Mouse (Mus musculus): Measurements from ENCODE around the gene Brd2. TPM values are rescaled to one million over a fixed set of nuclear protein-coding genes. Genes with fewer than 3 reads are reported as not detected.
A peak's percentile ranks its signal among the peaks of the same experiment; 100 is the strongest.

Brd2 gene
- total RNA-seq, 2 experiments from 2014 or later = 177 to 179 TPM

GRCm38 (mm10) chr17:34117421-34118112 is 4.9 kb downstream of the Brd2 start:
- DNase-seq (ENCODE audit: low spot score in 2 of 2) = no peak

DNA sequence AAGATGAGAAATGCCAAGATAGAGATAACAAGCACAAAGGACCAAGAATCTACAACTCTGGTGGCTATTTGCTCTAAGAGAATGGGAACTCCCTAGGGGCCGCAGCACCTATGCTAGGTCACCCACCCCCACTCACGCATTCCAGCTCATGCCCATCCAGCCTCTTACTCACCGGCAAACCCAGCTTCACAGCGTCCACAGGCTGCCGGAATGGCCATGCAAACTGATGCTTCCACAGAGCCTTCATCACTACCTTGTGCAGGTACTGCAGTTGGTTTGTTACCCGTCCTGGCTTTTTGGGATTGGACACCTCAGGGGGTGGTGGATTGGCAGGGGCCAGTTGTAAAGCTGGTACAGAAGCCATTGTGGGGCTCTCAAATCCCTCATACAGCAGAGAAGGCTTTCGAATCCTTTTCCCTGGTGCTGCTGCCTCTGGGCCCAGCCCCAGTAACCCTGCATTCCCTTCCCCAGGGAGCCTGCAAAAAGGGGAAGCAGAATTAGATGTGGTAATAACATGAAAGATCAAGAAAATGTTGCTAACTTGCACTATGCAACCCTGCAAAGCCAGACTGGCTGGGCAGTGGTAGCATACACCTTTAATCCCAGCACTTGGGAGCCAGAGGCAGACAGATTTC is 5.6 kb downstream of the Brd2 start:
- DNase-seq (ENCODE audit: low spot score in 2 of 2) = no peak

GRCm38 (mm10) chr17:34114114-34114513 is 8.3 kb downstream of the Brd2 start:
- DNase-seq (ENCODE audit: low spot score in 2 of 2) = no peak

GRCm38 (mm10) chr17:34110309-34110708 is 12.1 kb downstream of the Brd2 start:
- no peak for DNase-seq (ENCODE audit: low spot score in 2 of 2)

- no peak for DNase-seq (ENCODE audit: low spot score in 2 of 2)
Measured at GRCm38 (mm10) chr17:34109806-34110195, 12.6 kb downstream of the Brd2 start.

DNA sequence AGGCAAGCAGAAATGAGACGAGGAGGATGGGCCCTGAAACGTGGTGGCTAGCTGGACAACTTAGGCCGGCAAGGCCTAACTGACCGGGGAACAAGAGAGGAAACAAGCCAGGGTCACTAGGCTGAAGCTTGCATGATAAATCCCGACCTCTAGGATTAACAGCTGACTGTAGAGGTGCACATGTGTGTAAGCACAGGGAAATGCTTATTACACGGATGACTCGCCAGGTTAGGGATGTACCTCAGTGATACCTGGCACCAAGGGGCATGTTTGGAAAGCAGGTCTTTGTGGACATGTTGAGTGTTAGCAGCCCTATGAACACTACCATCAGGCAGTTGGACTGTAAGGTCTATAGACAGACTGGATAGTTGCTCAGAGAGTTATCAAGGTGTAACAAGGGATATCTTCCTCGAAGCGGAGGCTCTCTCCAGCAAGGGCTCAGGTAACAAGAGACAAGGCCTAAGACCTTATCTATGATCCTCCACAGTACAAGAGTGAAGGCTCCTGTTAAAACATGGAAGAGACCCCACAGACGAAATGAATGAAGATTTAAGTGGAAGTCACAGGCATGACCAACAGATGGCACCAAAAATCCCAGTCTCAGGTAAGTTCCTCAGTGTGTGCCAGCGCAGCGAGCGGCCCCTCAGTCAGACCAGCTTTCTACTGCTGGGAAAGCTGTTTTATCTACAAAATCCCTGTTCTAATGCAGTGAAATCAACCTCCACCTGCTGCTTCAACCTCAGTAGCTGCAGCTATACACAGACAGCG is 13.2 kb downstream of the Brd2 start:
- no peak for DNase-seq (ENCODE audit: low spot score in 2 of 2)

DNA sequence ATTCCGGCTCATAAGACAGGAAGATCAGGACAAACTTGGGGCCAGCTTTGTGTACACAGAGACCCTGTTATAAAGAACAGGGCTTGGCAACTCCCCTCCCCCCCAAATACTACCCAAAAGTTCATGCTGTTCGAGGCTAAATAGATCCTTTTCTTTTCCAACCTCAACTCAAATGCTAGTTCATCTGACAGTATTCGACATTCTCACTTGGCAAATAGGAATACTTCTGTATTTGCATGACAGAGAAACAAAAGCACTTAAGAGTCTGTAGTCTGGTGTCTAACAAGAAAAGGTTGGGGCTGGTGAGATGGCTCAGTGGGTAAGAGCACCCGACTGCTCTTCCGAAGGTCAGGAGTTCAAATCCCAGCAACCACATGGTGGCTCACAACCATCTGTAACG is 14.0 kb downstream of the Brd2 start:
- no peak for DNase-seq (ENCODE audit: low spot score in 2 of 2)

DNA sequence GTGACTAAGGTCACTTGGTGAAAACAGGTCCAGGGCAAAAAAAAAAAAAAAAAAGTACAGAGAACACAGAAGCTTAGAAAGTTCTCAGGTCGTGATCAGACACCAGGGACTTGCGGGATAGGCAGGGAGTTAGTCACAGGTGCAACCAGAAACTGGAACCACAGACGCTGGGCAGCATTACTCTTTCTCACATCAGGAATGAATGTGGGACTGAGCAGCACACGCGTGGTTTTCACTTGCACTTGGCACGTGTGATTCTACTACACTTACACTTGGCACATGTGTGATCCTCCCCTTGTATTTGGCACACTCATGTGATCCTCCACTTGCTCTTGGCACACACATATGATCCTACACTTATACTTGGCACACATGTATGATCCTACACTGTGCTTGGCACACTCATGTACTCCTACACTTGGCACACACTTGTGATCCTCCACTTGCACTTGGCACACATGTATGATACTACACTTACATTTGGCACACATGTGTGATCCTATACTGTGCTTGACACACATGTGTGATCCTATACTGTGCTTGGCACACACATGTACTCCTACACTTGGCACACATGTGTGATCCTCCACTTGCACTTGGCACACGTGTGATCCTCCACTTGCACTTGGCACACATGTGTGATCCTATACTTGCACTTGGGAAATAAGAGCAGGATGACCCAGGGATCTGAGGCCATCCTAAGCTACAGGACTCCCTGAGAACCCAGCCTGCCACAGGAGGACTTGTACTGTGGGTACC is 15.1 kb downstream of the Brd2 start:
- DNase-seq (ENCODE audit: low spot score in 2 of 2) = no peak

DNA sequence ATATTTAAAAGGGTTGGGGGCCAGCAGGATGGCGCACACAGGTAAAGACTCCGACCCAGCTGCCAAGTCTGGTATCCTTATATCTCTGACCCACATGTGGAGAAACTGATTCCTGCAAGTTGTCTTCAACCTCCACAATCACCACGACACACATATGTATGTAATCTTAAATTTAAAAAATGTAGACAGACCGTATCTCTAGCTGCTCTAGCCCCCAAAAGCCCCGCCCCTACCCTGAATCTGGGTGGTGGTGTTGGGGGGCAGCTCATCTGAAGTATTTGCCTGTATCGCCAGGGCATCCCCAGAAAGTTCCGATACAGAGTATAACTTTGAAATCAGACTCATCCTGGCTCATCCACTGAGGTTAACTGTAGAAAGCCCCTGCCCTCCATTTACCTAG is 15.9 kb downstream of the Brd2 start:
- DNase-seq (ENCODE audit: low spot score in 2 of 2) = no peak

GRCm38 (mm10) chr17:34104804-34105203 is 17.6 kb downstream of the Brd2 start:
- no peak for DNase-seq (ENCODE audit: low spot score in 2 of 2)

DNA sequence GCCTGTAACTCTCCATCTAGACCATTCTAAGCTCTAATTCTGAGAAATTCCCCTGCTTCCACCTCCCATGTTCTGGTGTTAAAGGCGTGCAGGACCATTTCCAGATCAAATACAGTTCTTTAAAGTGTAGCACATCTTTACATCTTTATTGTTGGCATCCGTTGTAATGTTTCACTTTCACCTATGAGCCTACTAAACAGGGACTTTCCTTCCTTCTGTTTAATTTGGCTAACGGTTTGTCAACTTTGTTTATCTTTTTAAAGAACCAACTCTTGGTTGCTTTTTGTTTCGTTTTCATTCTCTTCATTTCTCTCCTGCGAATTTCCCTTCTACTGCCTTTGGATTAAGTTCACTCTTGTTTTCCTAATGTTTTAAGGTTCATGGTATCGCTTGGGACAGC is 19.6 kb downstream of the Brd2 start:
- no peak for DNase-seq (ENCODE audit: low spot score in 2 of 2)

GRCm38 (mm10) chr17:34101604-34102032 is 20.8 kb downstream of the Brd2 start:
- peak; percentile 86 to 95 for DNase-seq (ENCODE audit: low spot score in 2 of 2)

GRCm38 (mm10) chr17:34101185-34101584 is 21.2 kb downstream of the Brd2 start:
- no peak for DNase-seq (ENCODE audit: low spot score in 2 of 2)

- DNase-seq (ENCODE audit: low spot score in 2 of 2) = no peak
Measured at GRCm38 (mm10) chr17:34099531-34099930, 22.9 kb downstream of the Brd2 start.

- no peak for DNase-seq (ENCODE audit: low spot score in 2 of 2)
Measured at GRCm38 (mm10) chr17:34098709-34099479, 23.5 kb downstream of the Brd2 start.

DNA sequence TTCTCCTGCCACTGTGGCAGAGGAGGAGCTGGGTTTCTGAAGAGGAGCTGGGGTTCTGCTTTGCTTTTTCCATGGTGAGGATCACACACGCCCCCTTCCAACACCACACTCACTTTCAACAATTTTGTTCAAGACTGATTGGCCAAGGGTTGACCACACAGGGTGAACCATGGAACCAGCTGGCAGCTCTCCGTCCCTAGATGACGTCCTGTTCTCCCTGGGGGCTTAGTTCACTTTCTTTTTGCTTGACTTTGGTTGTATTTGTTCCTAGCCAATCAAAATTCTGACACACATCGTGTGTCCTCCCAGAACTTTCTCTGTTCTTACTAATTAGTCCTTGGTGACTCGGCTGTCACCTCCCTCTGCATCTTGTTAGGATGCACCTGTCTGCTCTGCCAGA is 25.2 kb downstream of the Brd2 start:
- no peak for DNase-seq (ENCODE audit: low spot score in 2 of 2)

- no peak for DNase-seq (ENCODE audit: low spot score in 2 of 2)
Measured at GRCm38 (mm10) chr17:34096497-34097010, 25.9 kb downstream of the Brd2 start.

GRCm38 (mm10) chr17:34094283-34095035 is 28.0 kb downstream of the Brd2 start:
- no peak for DNase-seq (ENCODE audit: low spot score in 2 of 2)

DNA sequence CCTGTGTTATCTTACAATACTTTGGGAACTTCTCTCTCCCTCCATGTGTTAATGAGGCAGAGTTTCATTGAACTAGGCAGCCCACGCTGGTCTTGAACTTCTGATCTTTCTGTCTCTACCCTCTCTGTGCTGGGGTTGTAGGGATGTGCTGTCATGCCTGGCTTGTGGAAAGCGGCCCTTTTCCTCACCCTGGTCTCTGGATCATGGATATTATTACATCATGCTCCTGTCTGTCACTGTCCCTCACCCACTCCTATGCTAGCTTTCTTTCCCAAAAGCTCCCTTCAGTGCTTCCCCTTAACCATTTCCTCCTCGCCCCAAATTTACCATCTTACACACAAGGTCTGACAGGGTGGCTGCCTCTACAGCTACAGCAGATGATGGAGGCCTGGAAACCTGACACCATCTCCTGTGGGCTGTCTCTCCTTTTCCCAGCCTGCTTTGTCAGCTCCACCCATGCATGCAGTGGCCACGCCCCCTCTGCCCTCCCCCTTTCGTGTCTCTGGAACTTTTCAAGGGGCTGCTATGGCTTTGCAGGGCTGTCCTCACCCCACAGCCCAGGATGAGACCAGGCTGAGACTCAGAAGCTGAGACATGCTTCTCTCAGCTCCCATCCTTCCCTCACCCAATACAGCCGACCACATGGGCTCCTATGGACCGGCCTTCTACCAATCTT is 29.1 kb downstream of the Brd2 start:
- DNase-seq (ENCODE audit: low spot score in 2 of 2) = no peak

All from left cerebral cortex, adult 18-20 months (tissue).